Mouse (Mus musculus) lung, adult 2 months (tissue): ENCODE results near the gene 1500009L16Rik.

Experiments used
- CTCF ChIP-seq: fragments of 200-500 bp; IDR thresholded peaks from 2 replicates; pipeline ENCODE4 v1.5.1; 2011; ENCODE audit warnings: mild to moderate bottlenecking, low read length, control low read depth; ENCODE audit not compliant: insufficient read depth
- POLR2A ChIP-seq: fragments of 200-500 bp; IDR thresholded peaks from 2 replicates; pipeline ENCODE4 v1.6.1; 2011; ENCODE audit warnings: low read depth, mild to moderate bottlenecking, control low read depth, low read length, borderline replicate concordance; ENCODE audit errors: extremely low read depth

- TF ChIP-seq POLR2A (no peak), CTCF (no peak)
Measured at GRCm38 (mm10) chr10:83758732-83759131, 36.1 kb downstream of the 1500009L16Rik start.
